ENCODE assay signal across 23 mouse cellular contexts in the genomic region with DNA sequence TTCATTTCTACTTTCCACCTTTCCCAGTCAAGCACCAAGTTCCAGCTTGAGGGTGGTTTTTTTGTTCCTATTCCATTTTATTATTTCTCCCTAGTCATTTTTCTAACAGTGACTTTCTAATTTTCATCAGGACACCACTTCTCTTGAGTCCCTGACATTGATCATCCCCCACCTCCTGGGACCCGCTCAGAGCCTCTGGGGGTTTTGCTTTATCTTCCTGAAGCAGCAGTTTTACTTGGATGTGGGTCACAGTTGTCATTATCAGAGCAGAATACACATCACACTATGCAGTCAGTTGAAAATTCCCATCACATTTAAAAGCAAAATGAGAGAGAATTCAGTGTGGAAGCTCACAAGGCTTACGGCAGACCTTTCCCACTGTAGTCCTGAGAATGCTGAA. TPM values are rescaled to one million over a fixed set of nuclear protein-coding genes. Genes with fewer than 3 reads are reported as not detected.
"Had no signal": no experiment of that assay in that cellular context is flagged by ENCODE, and none has a peak within 500 bp of the region (broad histone marks: within the 10 kb centered on the region; RNA-seq: fewer than 3 reads in every experiment).

No protein-coding gene starts in this region.

- H3K4me3 ChIP-seq: liver, embryonic 13.5 days; liver, embryonic 15.5 days; lung, embryonic 15.5 days; megakaryocyte, embryonic 14.5 days; myocyte; neural tube, embryonic 13.5 days; neural tube, embryonic 15.5 days had no signal

- H3K27me3 ChIP-seq: liver, embryonic 13.5 days; liver, embryonic 15.5 days; lung, embryonic 15.5 days; neural tube, embryonic 13.5 days; neural tube, embryonic 15.5 days had no signal

- H3K36me3 ChIP-seq: liver, embryonic 13.5 days; liver, embryonic 15.5 days; lung, embryonic 15.5 days; neural tube, embryonic 13.5 days; neural tube, embryonic 15.5 days had no signal

- H3K4me1 ChIP-seq: liver, embryonic 13.5 days; liver, embryonic 15.5 days; lung, embryonic 15.5 days; neural tube, embryonic 13.5 days; neural tube, embryonic 15.5 days had no signal

- H3K4me2 ChIP-seq: liver, embryonic 11.5 days; liver, embryonic 13.5 days; liver, embryonic 15.5 days; lung, embryonic 15.5 days; neural tube, embryonic 13.5 days; neural tube, embryonic 15.5 days had no signal

- DNase-seq: liver, embryonic 13.5 days; liver, postnatal 0 days; lung, adult 2 months; lung, postnatal 14 days; lung, postnatal 36 days; retina, postnatal 1 day; right cerebral cortex, adult 18-20 months; right cerebral cortex, postnatal 25 days; right cerebral cortex, postnatal 4 days; spleen, adult 18-20 months; thymus, adult 18-20 months; thymus, postnatal 14 days; thymus, postnatal 36 days had no signal

- H3K9ac ChIP-seq: liver, embryonic 13.5 days; liver, embryonic 15.5 days; liver, postnatal 0 days; lung, embryonic 15.5 days; neural tube, embryonic 13.5 days; neural tube, embryonic 15.5 days had no signal

- H3K27ac ChIP-seq: liver, embryonic 13.5 days; liver, embryonic 15.5 days; lung, embryonic 15.5 days; macrophage; neural tube, embryonic 13.5 days; neural tube, embryonic 15.5 days had no signal

- H3K9me3 ChIP-seq: liver, embryonic 13.5 days; liver, embryonic 15.5 days; lung, embryonic 15.5 days; neural tube, embryonic 13.5 days; neural tube, embryonic 15.5 days had no signal

- ATAC-seq: liver, postnatal 0 days; lung, postnatal 0 days had no signal

RNA-seq across cellular contexts. Expression of gene Shisal2b, which starts 10.0 kb away (rescaled TPM):
- total RNA-seq: megakaryocyte progenitor cell, adult 5-6 weeks had no signal
- polyA plus RNA-seq: liver, embryonic 13.5 days; liver, embryonic 15.5 days; liver, postnatal 0 days; lung, adult 2 months; lung, postnatal 0 days; macrophage; myocyte had no signal
